Mouse (Mus musculus) thymus, adult 2 months (tissue): Measurements from ENCODE around the gene Hspb8. TPM values are rescaled to one million over a fixed set of nuclear protein-coding genes. Genes with fewer than 3 reads are reported as not detected.

Experiments used
- DNase-seq: peaks from one replicate; pipeline ENCODE4 v3.0.0; 2021
- H3K27ac ChIP-seq: fragments of 200-500 bp; 2 replicates; pipeline ENCODE4 v1.5.1; 2012; ENCODE audit warnings: low read length, control low read depth; ENCODE audit not compliant: control insufficient read depth, insufficient read depth
- H3K27me3 ChIP-seq: fragments of 200-500 bp; 2 replicates; pipeline ENCODE4 v1.6.1; 2012; ENCODE audit warnings: mild to moderate bottlenecking, low read length, moderate library complexity, mixed read lengths; ENCODE audit not compliant: control insufficient read depth, insufficient read depth
- H3K36me3 ChIP-seq: fragments of 200-500 bp; 2 replicates; pipeline ENCODE4 v1.6.1; 2012; ENCODE audit warnings: mild to moderate bottlenecking, low read length, moderate library complexity; ENCODE audit not compliant: control insufficient read depth, insufficient read depth
- H3K4me1 ChIP-seq: fragments of 200-500 bp; replicated peaks from 2 replicates; pipeline ENCODE4 v1.6.1; 2012; ENCODE audit warnings: low read length; ENCODE audit not compliant: control insufficient read depth, insufficient read depth
- H3K4me3 ChIP-seq: fragments of 200-500 bp; 2 replicates; pipeline ENCODE4 v1.5.1; 2012; ENCODE audit warnings: mild to moderate bottlenecking, low read length, control low read depth, moderate library complexity; ENCODE audit not compliant: control insufficient read depth, insufficient read depth
- CTCF ChIP-seq: fragments of 200-500 bp; IDR thresholded peaks from 2 replicates; pipeline ENCODE4 v1.5.1; 2012; ENCODE audit warnings: mild to moderate bottlenecking, control low read depth, low read length, moderate library complexity, borderline replicate concordance; ENCODE audit not compliant: control insufficient read depth, poor library complexity, insufficient read depth; ENCODE audit errors: extremely low read depth
- POLR2A ChIP-seq: fragments of 200-500 bp; IDR thresholded peaks from 2 replicates; pipeline ENCODE4 v1.6.1; 2012; ENCODE audit warnings: mild to moderate bottlenecking, low read length, control low read depth, moderate library complexity; ENCODE audit not compliant: control insufficient read depth, poor library complexity, insufficient read depth; ENCODE audit errors: extremely low read depth
- WGBS: fragments of 180-500 bp; shearing (Covaris S2); methylation state at CpG from one replicate; pipeline ENCODE4 v1.1.7; 2018; 5-methylcytosine and 5-hydroxymethylcytosine counted together
- polyA plus RNA-seq: library from polyadenylated mRNA; depleted of rRNA; stranded (reverse); fragments of >200 nt; gene quantifications from 2 replicates; pipeline ENCODE4 v1.2.3, GENCODE M21; 2012; rRNA removed

Hspb8 gene
- polyA plus RNA-seq, 1 experiment = 48.9 TPM

DNA sequence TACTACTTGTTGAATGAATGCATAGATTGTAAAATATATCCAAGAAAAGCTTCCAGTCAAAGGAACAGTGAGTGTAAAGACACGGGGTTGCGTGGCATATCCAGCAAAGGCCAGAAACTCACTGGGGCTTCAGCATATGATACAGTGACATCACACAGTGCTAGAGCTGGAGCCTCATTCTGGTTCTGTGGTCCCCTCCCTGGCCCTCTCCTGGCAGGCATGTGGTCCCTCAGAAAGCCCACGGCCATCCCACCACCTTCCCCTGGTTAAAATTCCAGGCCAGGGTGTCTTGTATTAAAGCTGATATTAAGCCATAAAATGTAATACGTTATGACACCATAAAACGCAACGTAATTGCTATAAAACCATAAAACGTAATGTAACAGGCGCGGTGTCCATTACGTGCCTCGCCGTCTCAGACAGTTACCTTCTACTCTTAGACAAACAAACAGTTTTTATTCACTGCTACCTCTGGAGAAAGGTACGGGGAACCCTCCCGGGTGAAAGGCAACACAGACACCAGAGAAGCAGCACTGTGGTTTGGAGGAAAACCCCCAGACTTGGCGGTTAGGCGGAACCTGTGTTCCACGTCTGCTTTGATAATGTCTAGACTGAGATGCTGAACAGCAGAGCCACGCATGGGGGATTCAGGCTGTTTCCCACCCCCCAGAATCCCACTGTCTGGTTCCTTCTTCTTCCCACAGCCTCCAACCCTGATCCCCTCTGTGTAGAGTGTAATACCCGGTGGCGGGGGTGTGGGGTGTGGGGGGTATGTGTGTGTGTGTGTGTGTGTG, 55.6 kb downstream of the Hspb8 start:
- H3K27me3 ChIP-seq = no peaks in the 10 kb centered on the region
- no peak overlapping the region for H3K27ac ChIP-seq
- H3K4me3 ChIP-seq = no peak overlapping the region
- WGBS = 74% methylated on average over 20 of the region's 20 CpGs
- no peak for TF ChIP-seq POLR2A
- TF ChIP-seq CTCF = no peak
- peaks cover 3% of the 10 kb centered on the region; the same call in 1 of the 2 replicates for H3K4me1 ChIP-seq
- DNase-seq = no peak
- no peaks in the 10 kb centered on the region for H3K36me3 ChIP-seq

DNA sequence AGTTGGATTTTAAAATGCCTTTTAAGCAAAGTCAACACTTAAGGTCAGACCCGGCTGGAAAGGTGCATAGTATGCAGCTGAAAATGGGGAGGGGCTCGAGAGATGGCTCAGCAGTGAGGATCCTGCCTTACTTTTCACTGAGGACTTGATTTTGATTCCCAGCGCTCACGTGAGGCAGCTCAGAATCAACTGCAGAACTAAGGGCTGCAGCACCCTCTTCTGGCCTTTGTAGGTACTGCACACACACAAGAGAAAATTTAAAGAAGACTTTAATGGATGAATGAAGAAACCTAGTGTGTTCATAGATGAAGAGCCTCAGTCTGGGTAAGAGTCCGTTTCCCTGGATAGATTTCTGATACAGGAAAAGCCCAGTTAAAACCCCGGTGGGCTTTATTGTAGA, 61.3 kb downstream of the Hspb8 start:
- no peaks in the 10 kb centered on the region for H3K4me1 ChIP-seq
- 85% methylated on average over 6 of the region's 6 CpGs for WGBS
- H3K27me3 ChIP-seq = no peaks in the 10 kb centered on the region
- H3K27ac ChIP-seq = no peak overlapping the region
- no peak overlapping the region for H3K4me3 ChIP-seq
- H3K36me3 ChIP-seq = no peaks in the 10 kb centered on the region
- TF ChIP-seq POLR2A (no peak), CTCF (no peak)
- no peak for DNase-seq

DNA sequence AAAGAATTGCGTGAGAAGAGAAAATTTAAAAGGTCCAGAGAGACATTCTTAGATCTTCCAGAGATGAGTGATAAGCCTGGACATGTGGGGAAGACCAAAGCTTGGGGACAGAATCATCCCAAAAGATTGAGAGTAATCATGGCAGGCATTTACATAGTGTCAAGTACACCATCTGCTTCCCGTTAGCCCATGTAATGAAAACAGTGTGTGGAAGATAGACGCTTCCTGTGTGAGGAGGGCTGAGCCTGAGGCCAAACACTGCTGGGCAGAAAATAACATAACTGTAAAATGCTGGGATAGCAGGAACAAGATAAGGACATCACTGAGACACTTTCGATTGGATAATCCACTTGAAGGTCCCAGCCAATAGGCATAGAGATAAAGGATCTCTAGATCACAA, 61.9 kb downstream of the Hspb8 start:
- Histone ChIP-seq H3K36me3 (no peaks in the 10 kb centered on the region), H3K4me3 (no peak overlapping the region), H3K4me1 (no peaks in the 10 kb centered on the region), H3K27me3 (no peaks in the 10 kb centered on the region), H3K27ac (no peak overlapping the region)
- DNase-seq = no peak
- TF ChIP-seq POLR2A (no peak), CTCF (no peak)
- 87% methylated on average over 4 of the region's 4 CpGs for WGBS

Other genes starting within 250 kb of the Hspb8 start
- gene Ccdc60, start 133.9 kb downstream of the Hspb8 start, polyA plus RNA-seq = 0.18 and 0.35 TPM in 2 replicates
- 0.04 and 0.67 TPM in 2 replicates for gene Srrm4, start 169.0 kb upstream of the Hspb8 start, polyA plus RNA-seq